Mouse (Mus musculus): ENCODE data around the gene Ugt1a6b. TPM values are rescaled to one million over a fixed set of nuclear protein-coding genes. Genes with fewer than 3 reads are reported as not detected.
"Not testable (repeated sequence)": the region's sequence is repeated elsewhere in the genome, so short reads cannot be mapped to it uniquely, and the experiment has no call there.

Gene Ugt1a6b
- polyA plus RNA-seq, 1 experiment from 2014 or later = 1.0 TPM

GRCm38 (mm10) chr1:88222216-88222615 is 119.2 kb downstream of the Ugt1a6b start:
- Histone ChIP-seq H3K27ac (no peak overlapping the region), H3K4me3 (no peak overlapping the region), H3K36me3 (no peaks in the 10 kb centered on the region), H3K4me2 (replicated peaks) (no peak overlapping the region), H3K9ac (no peak overlapping the region), H3K27me3 (no peaks in the 10 kb centered on the region), H3K9me3 (replicated peaks) (peaks cover 29% of the 10 kb centered on the region), H3K4me1 (no peaks in the 10 kb centered on the region)
- WGBS = 54% methylated on average over 2 of the region's 2 CpGs
- ATAC-seq (ENCODE audit: low FRiP score) = no peak

GRCm38 (mm10) chr1:88223011-88223515 is 120.0 kb downstream of the Ugt1a6b start:
- H3K4me3 ChIP-seq; H3K27ac ChIP-seq; H3K4me2 ChIP-seq (replicated peaks); H3K9ac ChIP-seq; H3K27me3 ChIP-seq; H3K36me3 ChIP-seq; ATAC-seq (ENCODE audit: low FRiP score); H3K4me1 ChIP-seq: not testable (repeated sequence)
- H3K9me3 ChIP-seq (replicated peaks) = peaks cover 32% of the 10 kb centered on the region

DNA sequence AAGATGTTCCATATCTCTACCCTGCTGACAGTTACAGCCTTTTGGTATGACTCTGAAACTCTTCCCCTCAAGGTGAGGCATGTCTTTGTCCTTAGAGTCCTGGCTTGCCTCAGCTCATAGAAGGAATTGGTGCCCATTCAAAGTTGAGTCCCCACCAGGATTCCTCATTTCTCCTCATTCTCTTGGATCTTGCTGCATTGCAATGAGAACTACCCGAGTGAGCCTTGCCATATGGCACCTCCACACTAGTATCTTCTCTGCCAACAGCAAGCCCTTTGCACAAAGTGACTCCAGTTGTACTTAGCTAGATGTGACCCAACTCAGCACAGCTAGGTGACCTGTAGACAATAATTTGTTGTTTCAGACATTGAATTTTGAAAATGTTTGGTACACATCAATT is 120.5 kb downstream of the Ugt1a6b start:
- H3K27ac ChIP-seq = no peak overlapping the region
- no peaks in the 10 kb centered on the region for H3K36me3 ChIP-seq
- H3K9me3 ChIP-seq (replicated peaks) = peaks cover 37% of the 10 kb centered on the region
- WGBS = 60% methylated on average over 1 of the region's 1 CpGs
- no peaks in the 10 kb centered on the region for H3K27me3 ChIP-seq
- no peak overlapping the region for H3K9ac ChIP-seq
- no peak overlapping the region for H3K4me3 ChIP-seq
- H3K4me2 ChIP-seq (replicated peaks) = no peak overlapping the region
- no peaks in the 10 kb centered on the region for H3K4me1 ChIP-seq
- ATAC-seq (ENCODE audit: low FRiP score) = no peak

DNA sequence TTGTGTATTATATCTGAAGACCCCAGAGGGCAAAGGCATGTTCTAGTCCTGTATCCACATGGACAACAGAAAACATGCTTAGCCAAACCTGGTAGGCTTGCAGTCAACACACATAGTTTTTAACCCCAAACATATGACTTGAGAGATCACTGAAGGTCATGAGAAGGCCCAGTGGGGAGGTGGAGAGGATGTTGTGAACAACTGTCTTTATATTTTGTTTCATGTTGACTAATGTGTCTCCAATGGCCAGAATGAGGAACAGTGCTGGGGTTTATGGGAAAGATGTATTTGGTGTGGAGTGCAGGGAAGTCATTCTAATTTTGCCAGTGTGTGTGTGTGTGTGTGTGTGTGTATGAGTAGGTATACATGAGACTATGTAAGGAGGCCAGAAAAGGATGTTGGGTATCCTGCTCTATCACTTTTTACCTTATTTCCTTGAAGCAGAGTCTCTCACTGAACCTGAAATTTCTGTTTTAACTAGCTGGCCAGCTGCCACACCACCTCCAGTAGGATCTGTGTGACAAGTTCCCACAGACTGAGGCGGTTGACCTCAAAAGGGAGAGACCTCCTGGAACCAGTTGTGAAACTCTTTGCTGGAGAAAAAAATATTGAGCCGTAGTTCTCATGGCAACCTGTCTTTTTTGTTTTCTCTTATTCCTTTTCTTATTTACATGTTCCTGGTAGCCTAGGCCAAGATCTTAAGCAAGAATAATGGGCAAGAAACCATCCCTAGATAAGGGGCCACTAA is 121.2 kb downstream of the Ugt1a6b start:
- ATAC-seq (ENCODE audit: low FRiP score) = no peak
- Histone ChIP-seq H3K4me3 (no peak overlapping the region), H3K36me3 (no peaks in the 10 kb centered on the region), H3K27ac (no peak overlapping the region), H3K4me1 (no peaks in the 10 kb centered on the region), H3K9ac (no peak overlapping the region), H3K27me3 (no peaks in the 10 kb centered on the region), H3K9me3 (replicated peaks) (peaks cover 43% of the 10 kb centered on the region), H3K4me2 (replicated peaks) (no peak overlapping the region)
- 67% methylated on average over 2 of the region's 2 CpGs for WGBS

DNA sequence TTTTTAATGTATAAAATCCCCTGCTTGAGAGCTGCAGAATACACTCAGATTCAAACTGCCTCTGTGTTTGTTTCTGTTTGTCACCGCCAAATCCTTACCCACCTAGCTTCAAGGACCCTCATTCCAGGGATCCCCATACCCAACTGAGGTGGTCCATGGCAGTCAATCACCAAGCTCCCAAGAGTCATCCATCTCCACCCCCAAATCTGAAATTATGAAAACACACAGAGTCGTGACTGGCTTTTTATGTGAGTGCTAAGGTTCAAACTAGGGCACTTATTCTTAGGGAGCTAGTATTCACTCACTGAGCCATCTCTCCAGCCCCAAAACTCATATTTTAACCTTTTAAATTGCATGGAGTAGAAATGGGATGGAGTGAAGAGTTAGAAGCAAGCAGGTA is 122.2 kb downstream of the Ugt1a6b start:
- not testable (repeated sequence) for H3K27me3 ChIP-seq; H3K9ac ChIP-seq; H3K4me1 ChIP-seq; H3K4me3 ChIP-seq; H3K27ac ChIP-seq; ATAC-seq (ENCODE audit: low FRiP score); H3K36me3 ChIP-seq; H3K4me2 ChIP-seq (replicated peaks)
- WGBS = 41% methylated on average over 2 of the region's 2 CpGs
- peaks cover 54% of the 10 kb centered on the region for H3K9me3 ChIP-seq (replicated peaks)

GRCm38 (mm10) chr1:88225741-88226140 is 122.7 kb downstream of the Ugt1a6b start:
- Histone ChIP-seq H3K4me3 (no peak overlapping the region), H3K9me3 (replicated peaks) (peaks cover 59% of the 10 kb centered on the region), H3K4me1 (no peaks in the 10 kb centered on the region), H3K27ac (no peak overlapping the region), H3K36me3 (no peaks in the 10 kb centered on the region), H3K9ac (no peak overlapping the region), H3K4me2 (replicated peaks) (no peak overlapping the region), H3K27me3 (no peaks in the 10 kb centered on the region)
- ATAC-seq (ENCODE audit: low FRiP score) = no peak

DNA sequence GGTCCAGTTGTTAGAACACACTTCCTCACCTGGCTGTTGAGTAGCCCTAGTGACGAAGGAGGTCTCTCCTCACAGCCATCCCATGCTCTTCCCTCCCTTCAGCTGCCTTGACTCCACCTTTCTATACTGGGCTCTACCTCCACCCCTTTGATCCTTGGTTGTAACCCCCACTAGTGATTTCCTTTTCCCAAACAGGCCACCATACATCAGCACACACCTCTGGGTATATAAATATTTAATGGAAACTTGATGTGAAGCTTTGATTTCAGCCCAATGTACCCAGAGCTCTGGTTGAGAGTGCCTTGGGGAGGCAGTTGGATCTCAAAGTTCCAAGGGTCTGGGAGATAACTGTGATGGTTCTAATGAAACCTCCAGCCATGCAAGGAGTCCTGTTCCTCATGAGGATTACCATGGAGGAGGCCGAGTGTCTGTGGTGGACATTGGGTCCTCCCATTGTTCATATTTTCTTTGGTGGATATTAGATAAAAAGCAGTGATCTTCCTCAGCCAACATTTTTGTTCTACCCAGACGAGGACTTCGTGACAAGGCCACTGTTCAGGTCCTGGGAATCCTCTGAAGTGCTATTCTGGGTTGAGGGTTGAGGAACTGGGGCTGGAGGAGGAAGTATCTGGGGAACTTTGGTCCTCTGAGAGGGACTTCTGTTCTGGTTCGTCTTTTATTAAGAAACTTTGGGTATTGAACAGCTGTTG is 123.8 kb downstream of the Ugt1a6b start, which contains the start of gene Mroh2a:
TSS of gene Mroh2a (plus strand) at position 317 of the 710 bp plus-strand sequence.
- peaks cover 70% of the 10 kb centered on the region for H3K9me3 ChIP-seq (replicated peaks)
- 53% methylated on average over 5 of the region's 5 CpGs for WGBS

GRCm38 (mm10) chr1:88227482-88227881 is 124.4 kb downstream of the Ugt1a6b start:
- 58% methylated on average over 2 of the region's 2 CpGs for WGBS

More for the DNA sequence above, 123.8 kb downstream of the Ugt1a6b start, which contains the start of gene Mroh2a:
- Histone ChIP-seq H3K36me3 (no peaks in the 10 kb centered on the region), H3K4me2 (replicated peaks) (no peak within 1 kb of the TSS), H3K4me3 (no peak within 1 kb of the TSS), H3K4me1 (no peaks in the 10 kb centered on the region), H3K27ac (no peak within 1 kb of the TSS), H3K9ac (no peak within 1 kb of the TSS), H3K27me3 (no peaks in the 10 kb centered on the region)
- no peak for ATAC-seq (ENCODE audit: low FRiP score)

GRCm38 (mm10) chr1:88228121-88228520 is 125.1 kb downstream of the Ugt1a6b start:
- Histone ChIP-seq H3K4me1 (no peaks in the 10 kb centered on the region), H3K36me3 (no peaks in the 10 kb centered on the region), H3K4me2 (replicated peaks) (no peak overlapping the region), H3K9ac (no peak overlapping the region), H3K4me3 (no peak overlapping the region), H3K27me3 (no peaks in the 10 kb centered on the region), H3K9me3 (replicated peaks) (peaks cover 79% of the 10 kb centered on the region), H3K27ac (no peak overlapping the region)
- WGBS = 70% methylated on average over 7 of the region's 7 CpGs
- ATAC-seq (ENCODE audit: low FRiP score) = no peak

More at GRCm38 (mm10) chr1:88227482-88227881, 124.4 kb downstream of the Ugt1a6b start:
- peaks cover 72% of the 10 kb centered on the region for H3K9me3 ChIP-seq (replicated peaks)
- H3K9ac ChIP-seq = no peak overlapping the region
- no peak overlapping the region for H3K27ac ChIP-seq
- no peaks in the 10 kb centered on the region for H3K27me3 ChIP-seq
- no peak overlapping the region for H3K4me2 ChIP-seq (replicated peaks)
- H3K36me3 ChIP-seq = no peaks in the 10 kb centered on the region
- H3K4me1 ChIP-seq = no peaks in the 10 kb centered on the region
- ATAC-seq (ENCODE audit: low FRiP score) = no peak
- no peak overlapping the region for H3K4me3 ChIP-seq

DNA sequence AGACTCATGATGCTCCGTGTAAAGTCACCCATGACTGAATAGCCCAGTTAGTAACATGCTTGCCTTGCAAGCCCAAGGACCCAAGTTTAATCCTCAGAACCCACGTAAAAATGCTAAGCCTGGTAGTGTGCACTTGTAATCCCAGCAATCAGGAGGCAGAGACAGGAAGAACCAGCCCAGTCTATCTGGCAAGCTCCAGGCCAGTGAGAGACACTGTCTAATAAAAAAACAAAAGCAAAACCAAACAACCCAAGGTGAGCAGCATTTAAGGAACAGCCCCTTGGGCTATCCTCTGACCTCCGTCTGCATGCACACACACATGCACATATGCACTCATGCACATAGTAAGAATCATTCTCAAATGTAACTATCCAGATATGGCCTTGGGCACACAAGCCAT is 126.5 kb downstream of the Ugt1a6b start:
- H3K27ac ChIP-seq = no peak overlapping the region
- no peak overlapping the region for H3K4me2 ChIP-seq (replicated peaks)
- H3K4me1 ChIP-seq = no peaks in the 10 kb centered on the region
- no peak for ATAC-seq (ENCODE audit: low FRiP score)
- H3K36me3 ChIP-seq = no peaks in the 10 kb centered on the region
- 79% methylated on average over 3 of the region's 3 CpGs for WGBS
- no peaks in the 10 kb centered on the region for H3K27me3 ChIP-seq
- H3K9me3 ChIP-seq (replicated peaks) = peaks cover 93% of the 10 kb centered on the region
- no peak overlapping the region for H3K9ac ChIP-seq
- no peak overlapping the region for H3K4me3 ChIP-seq

- H3K36me3 ChIP-seq = no peaks in the 10 kb centered on the region
- H3K27me3 ChIP-seq = no peaks in the 10 kb centered on the region
- WGBS = 83% methylated on average over 5 of the region's 5 CpGs
- no peak overlapping the region for H3K4me2 ChIP-seq (replicated peaks)
- no peak overlapping the region for H3K9ac ChIP-seq
- H3K27ac ChIP-seq = no peak overlapping the region
- ATAC-seq (ENCODE audit: low FRiP score) = no peak
- no peak overlapping the region for H3K4me3 ChIP-seq
- no peaks in the 10 kb centered on the region for H3K4me1 ChIP-seq
- H3K9me3 ChIP-seq (replicated peaks) = peaks cover 97% of the 10 kb centered on the region
Observed at GRCm38 (mm10) chr1:88229986-88230385, 126.9 kb downstream of the Ugt1a6b start.

DNA sequence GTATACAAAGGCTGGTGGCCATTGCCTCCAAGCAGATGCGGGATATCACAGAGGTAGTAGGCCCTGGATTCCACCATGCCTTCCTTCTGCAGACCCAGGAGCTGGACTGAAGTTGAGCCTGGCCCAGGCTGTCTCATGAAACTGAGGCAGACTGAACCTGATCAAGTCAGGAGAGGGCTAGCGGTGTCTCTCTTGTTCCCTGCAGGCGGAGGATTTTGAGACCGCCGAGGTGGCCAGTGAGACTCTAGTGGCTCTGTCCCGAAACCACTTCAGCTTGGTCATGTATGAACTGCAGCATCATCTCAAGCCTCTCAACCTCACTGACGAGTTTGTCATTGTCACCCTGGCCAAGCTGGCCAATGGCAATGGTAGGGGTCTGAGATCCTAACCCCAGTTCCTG is 127.4 kb downstream of the Ugt1a6b start:
- no peak overlapping the region for H3K27ac ChIP-seq
- no peak overlapping the region for H3K4me3 ChIP-seq
- H3K4me2 ChIP-seq (replicated peaks) = no peak overlapping the region
- 75% methylated on average over 7 of the region's 7 CpGs for WGBS
- H3K9me3 ChIP-seq (replicated peaks) = peaks cover 100% of the 10 kb centered on the region
- ATAC-seq (ENCODE audit: low FRiP score) = no peak
- no peak overlapping the region for H3K9ac ChIP-seq
- H3K36me3 ChIP-seq = no peaks in the 10 kb centered on the region
- H3K4me1 ChIP-seq = no peaks in the 10 kb centered on the region
- no peaks in the 10 kb centered on the region for H3K27me3 ChIP-seq
